Mouse (Mus musculus) heart, postnatal 25 days (tissue): ENCODE data around the gene Shroom3. TPM values are rescaled to one million over a fixed set of nuclear protein-coding genes. Genes with fewer than 3 reads are reported as not detected.

Experiments used
- DNase-seq: peaks from one replicate; pipeline ENCODE4 v3.0.0; 2022; ENCODE audit warnings: low spot score
- intact Hi-C: fragments of 180-260 bp; cut with DNase I; formaldehyde crosslinking; loops from one replicate; pipeline ENCODE4 v1.15.1; 2025
- total RNA-seq, 2 experiments: library from RNA; stranded (reverse); gene quantifications; 2 replicates each; pipeline ENCODE4 v1.2.3; 2021

Gene Shroom3
- total RNA-seq, 2 experiments from 2014 or later, result 32.7 to 33.9 TPM

- intact Hi-C loops, result no loop called here
- DNase-seq, result no peak
Measured at GRCm38 (mm10) chr5:92873518-92873917, 190.3 kb downstream of the Shroom3 start.

GRCm38 (mm10) chr5:92875836-92876235, 192.6 kb downstream of the Shroom3 start:
- no peak for DNase-seq
- intact Hi-C loops, result no loop called here

GRCm38 (mm10) chr5:92877104-92877503, 193.9 kb downstream of the Shroom3 start:
- intact Hi-C loops, result no loop called here
- no peak for DNase-seq

GRCm38 (mm10) chr5:92880393-92880792, 197.2 kb downstream of the Shroom3 start:
- no peak for DNase-seq
- intact Hi-C loops, result no loop called here

GRCm38 (mm10) chr5:92880893-92881292, 197.7 kb downstream of the Shroom3 start:
- DNase-seq, result no peak
- intact Hi-C loops, result no loop called here

GRCm38 (mm10) chr5:92886141-92886540, 202.9 kb downstream of the Shroom3 start:
- intact Hi-C loops, result no loop called here
- no peak for DNase-seq

- intact Hi-C loops, result no loop called here
- DNase-seq, result no peak
Measured at GRCm38 (mm10) chr5:92887501-92887900, 204.3 kb downstream of the Shroom3 start.

GRCm38 (mm10) chr5:92888628-92889241, 205.5 kb downstream of the Shroom3 start:
- no peak for DNase-seq
- intact Hi-C loops, result no loop called here

GRCm38 (mm10) chr5:92890902-92891301, 207.7 kb downstream of the Shroom3 start:
- intact Hi-C loops, result no loop called here
- no peak for DNase-seq

GRCm38 (mm10) chr5:92893284-92893683, 210.0 kb downstream of the Shroom3 start:
- intact Hi-C loops, result no loop called here

GRCm38 (mm10) chr5:92893711-92894110, 210.5 kb downstream of the Shroom3 start:
- DNase-seq, result no peak
- intact Hi-C loops, result no loop called here

More at GRCm38 (mm10) chr5:92893284-92893683, 210.0 kb downstream of the Shroom3 start:
- DNase-seq, result no peak

- no peak for DNase-seq
- intact Hi-C loops, result loop anchor here (5.0 kb wide), 1 partner anchor 56 kb away; no protein-coding TSS in a partner anchor
Measured at GRCm38 (mm10) chr5:92895877-92896276, 212.6 kb downstream of the Shroom3 start.

GRCm38 (mm10) chr5:92896725-92897280, 213.6 kb downstream of the Shroom3 start:
- intact Hi-C loops, result loop anchor here (5.0 kb wide), 1 partner anchor 55 kb away; no protein-coding TSS in a partner anchor
- no peak for DNase-seq

- intact Hi-C loops, result loop anchor here (5.0 kb wide), 1 partner anchor 54 kb away; no protein-coding TSS in a partner anchor
- peak; percentile 49 for DNase-seq
Measured at GRCm38 (mm10) chr5:92897766-92898745, 214.8 kb downstream of the Shroom3 start.

GRCm38 (mm10) chr5:92900470-92900869, 217.2 kb downstream of the Shroom3 start:
- DNase-seq, result no peak
- intact Hi-C loops, result no loop called here

GRCm38 (mm10) chr5:92901870-92902269, 218.6 kb downstream of the Shroom3 start:
- intact Hi-C loops, result no loop called here
- no peak for DNase-seq

GRCm38 (mm10) chr5:92905146-92905545, 221.9 kb downstream of the Shroom3 start:
- intact Hi-C loops, result no loop called here
- no peak for DNase-seq

GRCm38 (mm10) chr5:92905594-92906008, 222.4 kb downstream of the Shroom3 start:
- no peak for DNase-seq
- intact Hi-C loops, result no loop called here

- intact Hi-C loops, result no loop called here
- DNase-seq, result no peak
Measured at GRCm38 (mm10) chr5:92908227-92908626, 225.0 kb downstream of the Shroom3 start.

GRCm38 (mm10) chr5:92910838-92911237, 227.6 kb downstream of the Shroom3 start:
- intact Hi-C loops, result no loop called here

More at GRCm38 (mm10) chr5:92910838-92911237, 227.6 kb downstream of the Shroom3 start:
- DNase-seq, result no peak
